Mouse (Mus musculus) brown adipose tissue, adult 24 weeks (tissue): ENCODE data around the gene Otx2. TPM values are rescaled to one million over a fixed set of nuclear protein-coding genes. Genes with fewer than 3 reads are reported as not detected.

Experiments
- polyA plus RNA-seq: library from polyadenylated mRNA; stranded (reverse); fragments of >200 nt; gene quantifications from 2 replicates; pipeline ENCODE4 v1.2.4, GENCODE M21; 2012; ENCODE audit not compliant: missing spikeins, insufficient read depth, insufficient read length

Otx2 gene
- polyA plus RNA-seq, 1 experiment = not detected

Other genes with a start within 250 kb of the Otx2 start
- gene Tmem260, start 227.7 kb downstream of the Otx2 start, polyA plus RNA-seq = 9.9 and 10.1 TPM in 2 replicates